Mouse (Mus musculus) testis, adult 2 months (tissue): Measurements from ENCODE around the gene Tfrc.

Source experiments
- CTCF ChIP-seq: fragments of 200-500 bp; IDR thresholded peaks from 2 replicates; pipeline ENCODE4 v1.5.1; 2012; ENCODE audit warnings: low read depth, mild to moderate bottlenecking, inconsistent platforms, low read length, moderate library complexity; ENCODE audit not compliant: control insufficient read depth, insufficient read depth, insufficient replicate concordance
- POLR2A ChIP-seq: fragments of 200-500 bp; IDR thresholded peaks from 2 replicates; pipeline ENCODE4 v1.6.1; 2012; ENCODE audit warnings: low read depth, mild to moderate bottlenecking, inconsistent platforms, low read length, moderate library complexity; ENCODE audit not compliant: control insufficient read depth

DNA sequence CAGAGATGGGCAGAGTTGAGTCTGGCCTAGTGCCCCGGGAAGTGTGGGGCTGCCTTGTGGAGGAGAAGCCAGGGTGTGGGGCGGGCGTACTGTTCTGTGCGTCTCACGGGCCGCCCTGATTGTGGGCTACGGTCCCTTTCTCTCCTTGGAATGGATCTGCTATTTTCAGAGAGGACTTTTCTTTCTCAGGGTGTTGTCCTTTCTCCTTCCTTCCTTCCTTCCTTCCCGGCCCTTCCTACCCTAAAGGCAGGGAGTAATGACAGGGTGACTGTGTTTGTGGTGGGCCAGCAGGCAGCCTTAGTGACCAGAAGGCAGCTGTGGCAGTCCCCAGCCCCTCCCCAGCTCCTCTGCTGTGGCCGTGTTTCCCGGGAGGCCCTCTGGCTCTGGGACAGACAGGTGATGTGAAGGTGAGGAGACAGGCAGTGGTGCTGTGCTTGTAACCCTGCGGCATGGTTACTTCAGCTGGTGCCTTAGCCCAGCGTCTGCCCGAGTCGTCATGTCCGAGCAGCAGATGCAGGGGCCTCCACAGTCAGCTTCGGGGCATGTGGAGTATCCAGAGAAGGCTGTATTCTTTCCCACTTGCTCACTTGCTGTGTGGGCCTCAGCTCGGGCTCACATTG, 65.5 kb downstream of the Tfrc start:
- no peak for TF ChIP-seq CTCF
- no peak for TF ChIP-seq POLR2A
